Mouse (Mus musculus) kidney, embryonic 14.5 days (tissue): ENCODE results near the gene Cldn6. TPM values are rescaled to one million over a fixed set of nuclear protein-coding genes. Genes with fewer than 3 reads are reported as not detected.
A peak's percentile ranks its signal among the peaks of the same experiment; 100 is the strongest.

Source experiments
- ATAC-seq: fragments of 200-750 bp; cut with Nextera tagmentation; 2 replicates; pipeline ENCODE4 v1.8.0; 2017; ENCODE audit warnings: moderate number of reproducible peaks, mild to moderate bottlenecking, moderate TSS enrichment, moderate library complexity; ENCODE audit not compliant: low FRiP score, low TSS enrichment
- H3K27ac ChIP-seq: fragments of 300-500 bp; sonication (generic); 2 replicates; pipeline ENCODE4 v1.5.1; 2014; ENCODE audit warnings: low read depth, mild to moderate bottlenecking, low read length, moderate library complexity, mixed read lengths
- H3K27me3 ChIP-seq: fragments of 300-500 bp; sonication (generic); 2 replicates; pipeline ENCODE4 v1.6.1; 2014; ENCODE audit warnings: mild to moderate bottlenecking, low read length; ENCODE audit not compliant: control insufficient read depth, insufficient read depth
- H3K36me3 ChIP-seq: fragments of 300-500 bp; sonication (generic); 2 replicates; pipeline ENCODE4 v1.6.1; 2014; ENCODE audit warnings: low read length, mixed read lengths; ENCODE audit not compliant: control insufficient read depth, insufficient read depth
- H3K4me1 ChIP-seq: fragments of 300-500 bp; sonication (generic); 2 replicates; pipeline ENCODE4 v1.6.1; 2014; ENCODE audit warnings: low read length, mixed read lengths; ENCODE audit not compliant: control insufficient read depth, insufficient read depth
- H3K4me2 ChIP-seq: fragments of 300-500 bp; sonication (generic); replicated peaks from 2 replicates; pipeline ENCODE4 v1.6.1; 2014; ENCODE audit warnings: low read depth, mild to moderate bottlenecking, low read length
- H3K4me3 ChIP-seq: fragments of 300-500 bp; sonication (generic); 2 replicates; pipeline ENCODE4 v1.5.1; 2014; ENCODE audit warnings: mild to moderate bottlenecking, low read length
- H3K9ac ChIP-seq: fragments of 300-500 bp; sonication (generic); 2 replicates; pipeline ENCODE4 v1.6.1; 2014; ENCODE audit warnings: low read depth, mild to moderate bottlenecking, low read length, moderate library complexity
- H3K9me3 ChIP-seq: fragments of 300-500 bp; sonication (generic); 2 replicates; pipeline ENCODE4 v1.6.1; 2016; ENCODE audit warnings: low read length; ENCODE audit not compliant: control insufficient read depth
- WGBS: fragments of 180-500 bp; shearing (Covaris S2); extraction: QIAGEN DNeasy Blood & Tissue Kit; methylation state at CpG from one replicate; pipeline ENCODE4 v1.1.7; 2014; 5-methylcytosine and 5-hydroxymethylcytosine counted together
- polyA plus RNA-seq: library from polyadenylated mRNA; unstranded; fragments of >200 nt; fragmentation: Nextera tagmentation; extraction: Ambion mirVana; gene quantifications from 2 replicates; pipeline ENCODE4 v1.2.1, GENCODE M21; 2014

Gene Cldn6
- polyA plus RNA-seq, 1 experiment from 2014 or later = 181 TPM

DNA sequence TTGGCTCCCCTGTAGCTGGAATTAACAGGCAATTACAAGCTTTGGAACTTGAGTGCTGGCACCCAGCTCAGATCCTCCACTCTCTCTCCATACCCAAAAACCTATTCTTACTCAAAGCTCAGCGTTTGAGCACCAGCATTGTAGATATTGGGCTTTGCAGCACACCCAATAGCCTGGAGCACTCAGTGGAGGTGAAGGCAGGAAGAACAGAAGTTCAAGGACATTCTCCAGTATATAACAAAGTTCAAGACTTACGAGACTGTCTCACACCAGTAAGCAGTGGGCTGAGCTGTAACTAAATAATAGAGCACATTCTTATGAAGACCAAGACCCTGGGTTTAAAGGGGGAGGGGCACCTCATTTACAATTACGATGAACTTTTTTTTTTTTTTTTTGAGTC, 6.3 kb upstream of the Cldn6 start:
- H3K9ac ChIP-seq = peak overlapping the region; percentile 66; the same call in 1 of the 2 replicates
- H3K4me3 ChIP-seq = peak overlapping the region; percentile 59
- ATAC-seq = no peak
- no peaks in the 10 kb centered on the region for H3K27me3 ChIP-seq
- peaks cover 37% of the 10 kb centered on the region; the same call in 1 of the 2 replicates for H3K4me1 ChIP-seq
- 61% methylated on average over 3 of the region's 3 CpGs for WGBS
- H3K9me3 ChIP-seq = no peaks in the 10 kb centered on the region
- H3K4me2 ChIP-seq = peak overlapping the region; percentile 56
- peaks cover 22% of the 10 kb centered on the region; the same call in 1 of the 2 replicates for H3K36me3 ChIP-seq
- H3K27ac ChIP-seq = no peak overlapping the region

DNA sequence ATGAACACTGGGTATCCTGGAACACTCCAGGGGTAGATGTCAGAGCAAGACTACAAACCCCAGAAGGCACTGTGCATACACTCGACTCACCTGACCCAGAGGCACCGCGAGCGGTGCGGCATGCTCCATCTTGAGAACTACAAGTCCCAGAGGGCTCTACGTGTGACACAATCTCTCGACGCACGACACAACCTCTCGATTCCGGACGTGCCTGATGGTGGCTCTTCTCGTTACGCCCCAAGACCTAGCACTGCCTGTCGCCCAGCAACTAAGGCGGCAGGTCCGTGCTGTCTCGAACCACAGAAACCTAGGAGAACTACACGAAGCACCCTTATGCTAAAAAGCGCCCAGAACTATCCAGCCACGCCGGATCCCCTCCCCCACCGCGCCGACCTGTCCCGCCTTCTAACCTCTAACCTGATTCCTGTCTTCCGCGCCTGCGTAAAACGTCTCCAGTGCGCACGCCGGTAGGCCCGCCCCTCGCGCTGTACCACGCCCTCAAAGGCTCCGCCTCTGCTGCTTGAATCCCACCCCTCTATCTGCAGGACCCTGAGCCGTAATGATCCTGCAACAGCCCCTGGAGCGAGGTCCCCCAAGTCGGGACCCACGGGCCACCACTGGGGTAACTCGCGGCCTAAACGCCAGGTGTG, 5.5 kb upstream of the Cldn6 start, which contains the start of the genes Hcfc1r1 and Thoc6:
TSS of gene Hcfc1r1 (plus strand) at position 173 of the 650 bp plus-strand sequence.
TSS of gene Thoc6 (minus strand) at position 459 of the 650 bp plus-strand sequence.
- peak; percentile 90 for ATAC-seq
- Histone ChIP-seq H3K9ac (peak within 1 kb of the TSS; percentile 66), H3K4me3 (peak within 1 kb of the TSS; percentile 59), H3K4me1 (peaks cover 38% of the 10 kb centered on the region; the same call in 1 of the 2 replicates), H3K36me3 (peaks cover 17% of the 10 kb centered on the region; the same call in 1 of the 2 replicates), H3K27me3 (no peaks in the 10 kb centered on the region; the same call in 1 of the 2 replicates), H3K4me2 (peak within 1 kb of the TSS; percentile 56), H3K27ac (peak within 1 kb of the TSS; percentile 79), H3K9me3 (no peaks in the 10 kb centered on the region)
- WGBS = under 1% methylated on average over 45 of the region's 45 CpGs

DNA sequence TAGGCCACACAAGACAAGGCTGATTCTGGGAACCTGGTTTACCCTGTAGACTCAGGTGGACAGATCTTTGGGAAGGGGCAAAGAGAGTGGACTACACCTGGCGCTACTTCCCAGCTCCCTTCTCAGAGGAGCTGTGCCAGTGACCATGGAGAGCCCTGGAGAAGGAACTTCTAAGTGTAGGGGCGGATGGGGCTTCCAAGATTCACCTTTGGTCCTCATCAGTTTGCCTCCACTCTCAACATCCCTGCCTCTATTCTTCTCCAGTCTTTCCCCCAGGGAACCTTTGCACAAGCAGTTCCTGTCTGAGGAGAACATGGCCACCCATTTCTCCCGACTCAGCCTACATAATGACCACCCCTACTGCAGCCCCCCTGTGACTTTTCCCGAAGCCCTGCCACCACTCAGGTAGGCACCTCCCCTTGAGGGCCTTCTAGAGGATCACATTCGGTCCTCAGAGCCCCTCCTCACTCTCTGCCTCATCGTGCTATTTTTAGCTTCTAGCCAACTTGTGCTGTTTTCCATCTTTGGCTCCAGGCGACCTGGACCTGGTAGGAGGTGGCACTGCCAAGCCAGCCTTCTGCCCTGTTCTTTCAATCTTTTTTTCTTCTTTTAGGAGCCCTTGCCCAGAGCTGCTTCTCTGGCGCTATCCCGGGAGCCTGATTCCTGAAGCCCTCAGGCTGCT, 4.6 kb upstream of the Cldn6 start:
- peak overlapping the region; percentile 56 for H3K4me2 ChIP-seq
- peaks cover 9% of the 10 kb centered on the region; the same call in 1 of the 2 replicates for H3K36me3 ChIP-seq
- ATAC-seq = no peak
- H3K4me1 ChIP-seq = peaks cover 38% of the 10 kb centered on the region; the same call in 1 of the 2 replicates
- H3K27me3 ChIP-seq = peaks cover 5% of the 10 kb centered on the region
- H3K4me3 ChIP-seq = peak overlapping the region; percentile 59
- peak overlapping the region; percentile 66 for H3K9ac ChIP-seq
- H3K9me3 ChIP-seq = no peaks in the 10 kb centered on the region
- 35% methylated on average over 9 of the region's 9 CpGs for WGBS
- no peak overlapping the region for H3K27ac ChIP-seq

DNA sequence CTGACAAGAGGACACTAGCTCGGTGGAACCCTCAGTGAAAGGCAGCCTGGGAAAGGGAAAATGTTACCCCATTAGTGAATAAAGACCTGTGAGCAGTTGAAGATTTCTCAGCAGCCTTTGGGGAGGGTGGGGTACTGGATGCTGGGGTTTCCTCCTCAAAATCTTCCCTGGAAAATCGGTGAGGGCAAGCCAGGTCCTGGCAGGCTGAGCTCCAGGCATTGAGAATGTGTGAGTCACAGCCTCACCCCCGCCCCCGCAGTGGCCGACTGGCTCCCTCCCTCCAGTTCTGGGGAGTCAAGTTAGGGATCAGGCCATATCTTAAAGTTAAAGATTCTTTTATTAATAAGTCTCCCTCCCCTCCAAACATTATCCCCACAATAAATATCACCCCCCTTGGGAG, 3.9 kb upstream of the Cldn6 start:
- peaks cover 38% of the 10 kb centered on the region; the same call in 1 of the 2 replicates for H3K4me1 ChIP-seq
- no peak for ATAC-seq
- peaks cover 12% of the 10 kb centered on the region for H3K27me3 ChIP-seq
- H3K4me2 ChIP-seq = peak overlapping the region; percentile 56; the same call in 1 of the 2 replicates
- 39% methylated on average over 5 of the region's 5 CpGs for WGBS
- no peak overlapping the region for H3K27ac ChIP-seq
- peak overlapping the region; percentile 18; the same call in 1 of the 2 replicates for H3K9ac ChIP-seq
- no peaks in the 10 kb centered on the region for H3K9me3 ChIP-seq
- peaks cover 3% of the 10 kb centered on the region; the same call in 1 of the 2 replicates for H3K36me3 ChIP-seq
- no peak overlapping the region for H3K4me3 ChIP-seq

DNA sequence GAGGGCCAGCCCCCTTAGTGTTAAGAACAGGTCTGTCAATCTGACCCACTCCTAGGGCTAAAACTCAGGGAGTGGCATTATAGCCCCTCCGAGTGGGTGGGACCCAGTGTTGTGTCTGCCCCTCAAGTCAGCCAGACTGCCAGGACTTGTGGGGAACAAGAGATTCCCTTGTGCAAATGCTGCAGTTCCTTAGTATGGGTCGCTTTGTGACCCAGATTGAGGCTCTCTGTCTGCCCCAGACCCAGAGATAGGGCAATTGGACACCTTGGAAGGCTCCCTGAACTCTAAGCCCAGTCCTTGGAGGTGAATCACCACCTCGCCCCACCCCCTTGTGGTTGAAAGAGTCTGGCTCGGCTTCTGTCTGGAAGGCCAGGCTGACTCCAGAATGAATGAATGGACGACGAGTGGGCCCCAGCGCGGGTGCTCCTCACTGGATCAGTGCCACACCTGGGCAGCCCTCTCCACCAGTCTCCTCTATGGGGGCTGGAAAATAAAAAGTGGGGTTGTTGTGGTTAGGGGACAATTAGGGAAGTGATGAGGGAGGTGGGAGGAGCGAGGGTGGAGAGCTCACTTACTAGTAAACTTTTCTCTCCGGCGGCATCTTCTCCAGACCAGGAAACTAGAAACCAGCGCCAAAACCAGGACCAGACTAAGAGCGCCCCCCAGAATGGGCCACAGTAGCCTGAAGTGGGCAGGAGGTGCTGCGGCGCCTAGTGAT, 3.3 kb upstream of the Cldn6 start:
- H3K4me1 ChIP-seq = peaks cover 38% of the 10 kb centered on the region; the same call in 1 of the 2 replicates
- peaks cover 17% of the 10 kb centered on the region for H3K27me3 ChIP-seq
- H3K9ac ChIP-seq = peak overlapping the region; percentile 58; the same call in 1 of the 2 replicates
- no peak for ATAC-seq
- WGBS = 9% methylated on average over 15 of the region's 15 CpGs
- H3K9me3 ChIP-seq = no peaks in the 10 kb centered on the region
- H3K36me3 ChIP-seq = no peaks in the 10 kb centered on the region
- H3K4me2 ChIP-seq = peak overlapping the region; percentile 97
- H3K27ac ChIP-seq = no peak overlapping the region
- H3K4me3 ChIP-seq = peak overlapping the region; percentile 58

DNA sequence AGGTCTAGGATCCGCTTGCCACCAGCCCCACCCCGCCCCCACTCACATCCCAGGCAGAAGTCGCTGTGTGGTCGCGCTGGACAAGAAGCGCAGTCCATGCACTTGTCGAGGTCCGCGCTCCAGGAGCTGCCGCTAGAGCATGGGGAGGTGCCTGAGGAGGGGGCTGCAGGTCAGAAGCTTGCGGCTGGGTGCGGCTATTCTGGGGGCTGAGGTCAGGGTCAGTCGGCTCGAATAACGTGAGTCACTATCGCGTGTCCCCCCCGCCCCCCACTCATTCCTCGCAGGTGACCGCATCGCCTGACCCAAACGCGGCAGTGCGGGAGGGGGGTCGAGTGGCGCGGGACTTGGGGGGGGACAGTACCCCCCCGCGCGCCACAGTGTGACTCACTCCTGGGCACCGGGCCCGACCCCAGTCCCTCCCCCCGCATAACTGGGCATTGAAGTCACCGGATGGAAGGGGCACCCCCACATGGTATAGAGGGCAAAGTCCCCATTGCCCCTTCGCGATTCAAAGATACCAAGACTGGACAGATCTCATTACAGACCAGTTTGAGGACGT, 2.5 kb upstream of the Cldn6 start:
- H3K9ac ChIP-seq = peak overlapping the region; percentile 58
- no peaks in the 10 kb centered on the region for H3K9me3 ChIP-seq
- peaks cover 41% of the 10 kb centered on the region; the same call in 1 of the 2 replicates for H3K4me1 ChIP-seq
- H3K4me3 ChIP-seq = peak overlapping the region; percentile 58
- no peaks in the 10 kb centered on the region for H3K36me3 ChIP-seq
- ATAC-seq = peak; percentile 5; the same call in 1 of the 2 replicates
- peaks cover 22% of the 10 kb centered on the region for H3K27me3 ChIP-seq
- H3K27ac ChIP-seq = peak overlapping the region; percentile 30; the same call in 1 of the 2 replicates
- whole genome bisulfite sequencing = 2% methylated on average over 37 of the region's 37 CpGs
- H3K4me2 ChIP-seq = peak overlapping the region; percentile 97

DNA sequence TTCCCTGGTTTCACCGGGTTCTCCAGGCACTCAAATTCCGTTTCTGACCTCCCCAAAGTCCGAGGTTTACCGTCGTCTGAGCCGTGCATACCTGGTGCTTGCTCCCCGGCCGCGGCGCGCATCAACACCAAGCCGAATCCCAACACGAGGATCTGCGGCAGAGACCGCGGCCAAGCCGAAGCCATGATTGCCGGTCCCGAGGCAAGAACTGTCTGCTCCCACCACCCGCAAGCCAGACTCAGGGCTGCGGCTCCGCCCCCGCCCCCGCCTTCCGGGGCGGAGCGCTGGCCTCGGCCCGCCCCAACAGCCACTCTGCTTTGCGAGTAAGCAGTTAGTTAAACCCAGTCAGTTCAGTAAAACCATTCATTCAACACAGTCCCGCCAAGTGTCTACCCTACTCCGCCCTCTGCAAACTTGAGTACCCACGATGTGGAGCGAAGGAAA, 1.8 kb upstream of the Cldn6 start, which contains the start of gene Tnfrsf12a:
TSS of gene Tnfrsf12a (minus strand) at position 233 of the 444 bp plus-strand sequence.
- no peaks in the 10 kb centered on the region for H3K9me3 ChIP-seq
- peak; percentile 37; the same call in 1 of the 2 replicates for ATAC-seq
- peak within 1 kb of the TSS; percentile 97 for H3K4me2 ChIP-seq
- H3K4me1 ChIP-seq = peaks cover 45% of the 10 kb centered on the region; the same call in 1 of the 2 replicates
- no peaks in the 10 kb centered on the region for H3K36me3 ChIP-seq
- peak within 1 kb of the TSS; percentile 58 for H3K4me3 ChIP-seq
- H3K27me3 ChIP-seq = peaks cover 27% of the 10 kb centered on the region
- under 1% methylated on average over 34 of the region's 34 CpGs for WGBS
- H3K9ac ChIP-seq = peak within 1 kb of the TSS; percentile 58
- H3K27ac ChIP-seq = peak within 1 kb of the TSS; percentile 30; the same call in 1 of the 2 replicates

DNA sequence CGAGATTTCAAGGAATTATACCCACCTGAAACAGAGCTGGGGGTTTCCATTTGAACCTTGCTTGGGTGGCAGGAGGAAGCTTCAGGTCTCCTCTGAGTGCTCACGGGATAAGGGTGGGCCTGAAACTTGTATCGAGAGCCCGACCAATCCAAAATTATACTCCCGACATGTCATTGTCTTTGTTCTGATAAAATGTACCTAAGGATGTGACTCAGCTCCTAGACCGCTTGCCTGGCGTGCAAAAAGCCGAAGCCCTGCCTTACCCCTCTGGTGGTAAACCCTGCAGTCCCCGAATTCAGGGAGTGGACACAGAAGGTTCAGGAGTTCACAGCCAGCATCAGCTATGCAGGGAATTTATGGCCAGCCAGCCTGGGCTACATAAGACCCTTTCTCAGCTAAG, 1.3 kb downstream of the Cldn6 start:
- peaks cover 27% of the 10 kb centered on the region for H3K27me3 ChIP-seq

More for the DNA sequence above, 1.3 kb downstream of the Cldn6 start:
- H3K9me3 ChIP-seq = no peaks in the 10 kb centered on the region
- no peak overlapping the region for H3K27ac ChIP-seq
- 66% methylated on average over 9 of the region's 9 CpGs for WGBS
- H3K4me1 ChIP-seq = peaks cover 44% of the 10 kb centered on the region; the same call in 1 of the 2 replicates
- H3K36me3 ChIP-seq = no peaks in the 10 kb centered on the region
- H3K9ac ChIP-seq = peak overlapping the region; percentile 57; the same call in 1 of the 2 replicates
- no peak for ATAC-seq
- H3K4me2 ChIP-seq = peak overlapping the region; percentile 56
- H3K4me3 ChIP-seq = peak overlapping the region; percentile 41
